Mouse (Mus musculus) limb, embryonic 14.5 days (tissue): ENCODE data around the gene Msi2. TPM values are rescaled to one million over a fixed set of nuclear protein-coding genes. Genes with fewer than 3 reads are reported as not detected.

Source experiments
- ATAC-seq: fragments of 200-750 bp; cut with Nextera tagmentation; 2 replicates; pipeline ENCODE4 v1.8.0; 2017; ENCODE audit warnings: low read depth, moderate number of reproducible peaks, moderate TSS enrichment; ENCODE audit not compliant: low FRiP score
- DNase-seq: peaks from one replicate; pipeline ENCODE4 v3.0.0-alpha.2; 2015; ENCODE audit warnings: low spot score
- H3K27ac ChIP-seq: fragments of 300-500 bp; sonication (generic); replicated peaks from 2 replicates; pipeline ENCODE4 v1.5.1; 2014; ENCODE audit warnings: low read depth, mild to moderate bottlenecking, low read length, moderate library complexity, mixed read lengths
- H3K27me3 ChIP-seq: fragments of 300-500 bp; sonication (generic); 2 replicates; pipeline ENCODE4 v1.6.1; 2014; ENCODE audit warnings: low read length, mixed read lengths; ENCODE audit not compliant: control insufficient read depth, insufficient read depth
- H3K36me3 ChIP-seq: fragments of 300-500 bp; sonication (generic); 2 replicates; pipeline ENCODE4 v1.6.1; 2014; ENCODE audit warnings: mild to moderate bottlenecking, low read length, moderate library complexity, mixed read lengths; ENCODE audit not compliant: control insufficient read depth, insufficient read depth
- H3K4me1 ChIP-seq: fragments of 300-500 bp; sonication (generic); 2 replicates; pipeline ENCODE4 v1.6.1; 2014; ENCODE audit warnings: antibody characterized with exemption, low read length, mixed read lengths; ENCODE audit not compliant: control insufficient read depth, insufficient read depth
- H3K4me2 ChIP-seq: fragments of 300-500 bp; sonication (generic); replicated peaks from 2 replicates; pipeline ENCODE4 v1.6.1; 2014; ENCODE audit warnings: low read depth, mild to moderate bottlenecking, low read length, moderate library complexity; ENCODE audit not compliant: severe bottlenecking
- H3K4me3 ChIP-seq: fragments of 300-500 bp; sonication (generic); replicated peaks from 2 replicates; pipeline ENCODE4 v1.5.1; 2014; ENCODE audit warnings: low read length
- H3K9ac ChIP-seq: fragments of 300-500 bp; sonication (generic); 2 replicates; pipeline ENCODE4 v1.6.1; 2014; ENCODE audit warnings: mild to moderate bottlenecking, low read depth, low read length, moderate library complexity; ENCODE audit not compliant: severe bottlenecking
- H3K9me3 ChIP-seq: fragments of 300-500 bp; sonication (generic); 2 replicates; pipeline ENCODE4 v1.6.1; 2016; ENCODE audit warnings: low read length; ENCODE audit not compliant: control insufficient read depth
- POLR2A ChIP-seq: fragments of 200-500 bp; IDR thresholded peaks from 2 replicates; pipeline ENCODE4 v1.8.0; 2012; ENCODE audit warnings: inconsistent platforms, mild to moderate bottlenecking, moderate library complexity, borderline replicate concordance; ENCODE audit not compliant: insufficient read depth, insufficient read length; ENCODE audit errors: extremely low read depth
- WGBS: fragments of 180-500 bp; shearing (Covaris S2); extraction: QIAGEN DNeasy Blood & Tissue Kit; methylation state at CpG from one replicate; pipeline ENCODE4 v1.1.7; 2014; 5-methylcytosine and 5-hydroxymethylcytosine counted together
- polyA plus RNA-seq, 2 experiments: library from polyadenylated mRNA; depleted of rRNA in 1 of 2; stranded (reverse) in 1 of 2; unstranded in 1 of 2; fragments of >200 nt; fragmentation: Nextera tagmentation in 1 of 2; extraction: Ambion mirVana in 1 of 2; gene quantifications; 2 replicates each; pipeline versions ENCODE4 v1.2.1 to v1.2.3; 2012 to 2014

The Msi2 gene
- polyA plus RNA-seq, 2 experiments: 13.9 to 36.5 TPM

DNA sequence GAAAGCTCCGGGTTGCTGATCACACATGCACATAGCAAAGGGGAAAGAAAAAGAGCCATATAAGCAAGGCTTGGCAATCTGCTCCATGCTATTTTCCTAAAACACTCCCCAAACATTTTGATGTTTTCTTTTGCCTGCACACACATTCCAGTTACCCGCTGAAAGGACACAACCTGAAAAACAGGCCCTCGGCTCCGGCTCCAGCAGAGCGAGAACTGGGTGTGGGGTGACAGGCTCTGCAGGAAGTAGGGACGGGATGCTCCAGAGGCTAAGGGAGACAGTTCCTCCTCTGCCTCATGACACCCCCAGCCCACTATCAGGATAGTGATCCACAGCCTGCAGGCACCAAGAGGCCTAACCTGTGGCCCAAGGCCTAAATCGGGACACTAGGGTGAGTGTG is 32.3 kb downstream of the Msi2 start:
- H3K4me1 ChIP-seq: peaks cover 32% of the 10 kb centered on the region
- DNase-seq (peak; percentile 14), ATAC-seq (no peak)
- H3K36me3 ChIP-seq: peaks cover 34% of the 10 kb centered on the region
- H3K9ac ChIP-seq: no peak overlapping the region
- no peak overlapping the region for H3K4me2 ChIP-seq
- H3K9me3 ChIP-seq: no peaks in the 10 kb centered on the region
- H3K4me3 ChIP-seq: no peak overlapping the region
- no peaks in the 10 kb centered on the region for H3K27me3 ChIP-seq
- H3K27ac ChIP-seq: no peak overlapping the region
- no peak for TF ChIP-seq POLR2A
- 58% methylated on average over 7 of the region's 7 CpGs for WGBS

DNA sequence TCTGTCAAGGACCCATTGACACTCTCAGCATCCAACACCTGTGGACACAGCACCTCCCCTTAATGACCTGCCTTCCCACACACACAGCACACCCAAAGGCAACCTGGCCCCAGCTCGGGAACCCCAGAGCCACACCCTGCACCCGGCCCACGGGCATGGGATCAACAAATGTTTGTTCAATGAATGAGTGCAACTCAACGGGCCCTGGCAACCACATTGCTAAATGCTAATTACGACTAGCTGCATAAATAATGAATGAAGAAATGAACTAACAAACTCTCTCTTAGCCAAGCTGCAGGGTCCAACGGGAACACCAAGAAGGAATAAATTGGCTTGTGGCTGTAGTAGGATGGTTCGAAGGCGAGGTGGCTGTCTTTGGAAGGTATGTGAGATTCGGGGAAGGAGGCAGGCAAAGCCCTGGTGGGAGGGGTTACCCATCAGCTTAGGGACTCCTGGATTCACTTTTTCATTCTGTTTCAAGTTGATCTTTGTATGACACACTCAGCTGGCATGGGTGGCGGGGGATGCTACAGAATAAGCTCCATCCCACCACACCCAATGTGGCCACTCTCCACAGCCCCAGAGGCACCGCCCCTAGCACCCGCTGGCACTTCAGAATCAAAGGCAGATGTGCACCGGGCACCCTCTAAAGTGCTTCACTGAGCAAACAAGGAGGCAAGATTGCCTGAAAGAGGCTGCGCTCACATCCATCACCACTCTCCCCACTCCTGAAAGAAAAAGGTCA is 35.1 kb downstream of the Msi2 start:
- H3K27ac ChIP-seq: no peak overlapping the region
- H3K4me1 ChIP-seq: peaks cover 11% of the 10 kb centered on the region
- H3K36me3 ChIP-seq: peaks cover 30% of the 10 kb centered on the region
- TF ChIP-seq POLR2A: no peak
- H3K9ac ChIP-seq: no peak overlapping the region
- DNase-seq: no peak
- no peak for ATAC-seq
- H3K4me3 ChIP-seq: no peak overlapping the region
- H3K4me2 ChIP-seq: no peak overlapping the region
- H3K9me3 ChIP-seq: no peaks in the 10 kb centered on the region
- whole genome bisulfite sequencing: 66% methylated on average over 14 of the region's 14 CpGs
- no peaks in the 10 kb centered on the region for H3K27me3 ChIP-seq

DNA sequence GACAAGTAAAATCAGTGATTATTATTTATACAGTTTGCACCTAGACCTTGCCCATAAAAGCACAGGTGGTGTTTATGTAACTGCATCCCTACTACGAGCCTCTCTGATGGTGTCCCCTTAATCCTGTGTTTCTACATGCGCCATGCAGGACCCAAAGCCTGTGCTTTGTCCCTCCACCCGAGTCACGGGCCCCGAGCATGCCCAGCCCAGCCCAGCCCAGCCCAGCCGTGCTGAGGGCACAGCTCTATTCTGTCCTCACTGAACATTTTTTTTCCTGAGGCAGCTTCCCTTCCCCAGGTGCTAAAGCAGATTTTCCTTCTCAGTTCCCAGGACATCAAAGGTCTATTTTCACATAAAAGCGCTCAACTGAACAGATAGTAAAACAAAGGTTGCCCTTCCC is 41.0 kb downstream of the Msi2 start:
- TF ChIP-seq POLR2A: no peak
- ATAC-seq (no peak), DNase-seq (no peak)
- Histone ChIP-seq H3K36me3 (peaks cover 36% of the 10 kb centered on the region), H3K27me3 (no peaks in the 10 kb centered on the region), H3K27ac (no peak overlapping the region), H3K4me2 (no peak overlapping the region), H3K4me3 (no peak overlapping the region), H3K9me3 (no peaks in the 10 kb centered on the region), H3K4me1 (peaks cover 14% of the 10 kb centered on the region), H3K9ac (no peak overlapping the region)
- 55% methylated on average over 7 of the region's 7 CpGs for whole genome bisulfite sequencing

DNA sequence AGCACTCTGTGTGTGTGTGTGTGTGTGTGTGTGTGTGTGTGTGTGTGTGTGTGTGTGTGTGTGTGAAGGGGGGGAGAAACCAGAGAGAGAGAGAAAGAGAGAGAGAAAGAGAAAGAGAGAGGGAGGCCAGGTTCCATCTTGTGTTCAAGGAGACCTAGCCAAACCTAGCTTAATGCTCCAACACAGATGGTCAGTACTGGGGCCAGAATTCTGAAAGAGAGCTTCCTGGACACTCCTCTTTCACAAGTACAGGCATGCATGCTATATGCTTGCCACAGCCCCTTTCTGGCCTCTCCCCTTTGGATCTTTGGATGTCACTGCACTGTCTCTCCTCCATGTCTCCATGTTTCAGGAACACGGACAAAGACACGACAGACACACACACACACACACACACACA is 41.7 kb downstream of the Msi2 start:
- Histone ChIP-seq H3K9me3 (no peaks in the 10 kb centered on the region), H3K4me2 (no peak overlapping the region), H3K4me3 (no peak overlapping the region), H3K36me3 (peaks cover 38% of the 10 kb centered on the region), H3K4me1 (peaks cover 9% of the 10 kb centered on the region; the same call in 1 of the 2 replicates), H3K27me3 (no peaks in the 10 kb centered on the region), H3K27ac (no peak overlapping the region), H3K9ac (no peak overlapping the region)
- no peak for TF ChIP-seq POLR2A
- ATAC-seq (no peak), DNase-seq (no peak)
- WGBS: 96% methylated on average over 2 of the region's 2 CpGs

DNA sequence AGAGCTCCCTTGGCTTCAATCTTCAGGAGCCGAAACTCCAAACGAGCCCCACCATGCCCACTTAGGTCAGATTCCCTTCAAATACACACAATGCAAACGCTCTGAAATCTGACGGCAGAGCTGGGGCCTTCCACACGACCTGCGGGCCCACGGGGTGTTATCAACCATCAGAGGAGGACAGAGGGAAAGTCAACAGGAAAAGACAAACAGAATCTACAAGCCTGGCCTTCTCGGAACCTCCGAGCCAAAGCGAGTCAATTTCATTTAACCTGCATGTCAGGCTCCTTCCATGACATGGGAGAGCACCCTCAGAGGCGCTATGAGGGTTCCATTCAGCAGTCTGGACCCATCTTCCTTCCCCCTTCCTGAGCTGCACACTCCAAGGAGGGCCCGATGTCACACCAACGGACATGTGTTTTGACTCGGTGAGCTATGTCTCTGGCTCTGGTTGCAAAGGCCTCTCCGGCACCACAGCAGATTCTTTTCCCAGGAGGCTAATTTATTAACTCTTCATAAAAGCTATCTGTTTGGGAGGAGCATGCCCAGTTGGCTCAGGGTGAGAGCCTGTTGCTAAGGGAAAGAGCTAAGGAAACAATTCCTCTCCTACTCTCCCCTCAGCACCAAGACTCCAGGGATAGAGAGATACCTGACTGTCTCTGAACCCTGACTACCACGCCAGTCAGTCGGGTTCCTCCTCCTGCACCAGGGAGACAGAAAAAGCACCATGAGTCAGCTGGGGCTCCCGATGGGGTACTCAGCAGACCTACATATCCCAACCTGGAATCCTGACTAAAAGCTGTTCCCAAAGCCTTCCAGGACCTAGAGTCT is 42.6 kb downstream of the Msi2 start:
- H3K4me1 ChIP-seq: peaks cover 9% of the 10 kb centered on the region; the same call in 1 of the 2 replicates
- no peak overlapping the region for H3K9ac ChIP-seq
- no peak overlapping the region for H3K4me3 ChIP-seq
- H3K27me3 ChIP-seq: no peaks in the 10 kb centered on the region
- peaks cover 46% of the 10 kb centered on the region for H3K36me3 ChIP-seq
- no peak for DNase-seq
- no peaks in the 10 kb centered on the region for H3K9me3 ChIP-seq
- TF ChIP-seq POLR2A: no peak
- H3K4me2 ChIP-seq: no peak overlapping the region
- ATAC-seq: no peak
- no peak overlapping the region for H3K27ac ChIP-seq
- WGBS: 84% methylated on average over 18 of the region's 18 CpGs
